Mouse (Mus musculus) regulatory T cell (primary cell): ENCODE data around the gene Masp1.

ENCODE experiments used
- in situ Hi-C: fragments of 300-600 bp; cut with MboI, MseI; formaldehyde crosslinking; loops from one replicate; pipeline ENCODE4 v1.15.1; 2025; ENCODE audit warnings: high pct_unique_total_duplicates

The Masp1 gene

DNA sequence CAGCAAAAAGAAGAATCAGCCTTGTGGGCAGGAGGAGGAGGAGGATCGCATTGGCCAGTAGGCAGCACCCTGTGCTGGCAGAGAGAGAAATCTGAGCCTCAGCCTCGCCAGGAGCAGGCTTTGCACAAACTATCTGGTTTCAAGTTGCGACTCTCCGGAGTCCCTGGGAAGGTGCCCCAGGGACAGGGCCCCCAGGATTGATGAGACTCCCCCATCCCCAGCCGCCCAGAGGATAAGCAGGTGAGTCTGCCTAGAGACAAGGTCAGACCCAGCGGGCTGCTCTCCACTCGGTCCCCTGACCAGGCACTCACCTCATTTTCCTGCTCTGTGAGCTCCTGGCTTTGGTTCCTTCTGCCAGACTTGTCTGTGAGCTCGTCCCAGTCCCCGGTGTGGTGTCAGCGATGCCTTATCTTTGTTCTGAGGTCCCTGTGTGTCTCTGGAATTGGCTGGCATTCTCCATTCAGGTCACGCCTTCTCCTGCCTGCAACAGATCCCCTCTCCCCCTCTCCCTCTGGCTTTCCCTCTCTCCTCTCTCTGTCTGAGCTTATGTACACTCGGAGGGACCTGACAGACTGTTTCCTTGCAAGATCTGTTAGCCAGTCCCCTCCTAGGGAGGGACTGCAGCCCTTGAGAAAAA, at the start of gene Masp1, which contains the start of gene Rtp4:
Gene Masp1 (minus strand): TSS at position 581 of the 637 bp plus-strand sequence.
Gene Rtp4 (plus strand): TSS at position 57 of the 637 bp plus-strand sequence.
- in situ Hi-C loops = no loop called here

DNA sequence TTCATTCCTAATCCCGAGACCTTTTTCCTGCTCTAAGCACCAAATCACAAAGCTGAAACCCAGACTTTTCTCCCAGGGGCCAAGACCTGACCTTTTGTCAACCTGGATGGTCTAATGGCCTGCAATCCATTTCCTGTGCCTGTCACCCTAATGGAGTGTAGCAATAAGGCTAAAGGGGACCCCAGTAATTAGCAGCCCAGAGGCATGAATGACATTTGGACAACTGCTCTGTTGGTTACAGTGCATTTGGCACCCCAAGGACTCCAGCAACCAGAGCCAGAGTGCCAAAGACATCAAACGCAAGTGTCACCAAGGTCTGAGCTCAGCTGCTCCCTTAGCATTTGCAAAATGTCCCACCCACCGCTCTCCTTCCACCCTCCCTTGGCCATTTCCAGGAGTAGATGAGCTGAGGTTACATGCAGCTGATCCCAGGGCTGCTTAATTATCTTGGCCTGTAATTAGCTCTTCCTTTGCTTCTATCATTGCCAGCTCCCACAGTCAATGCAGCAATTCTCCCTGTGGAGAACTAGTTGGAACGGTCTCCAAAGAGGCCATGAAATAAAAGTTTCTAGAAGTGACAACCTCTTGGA, 47.8 kb upstream of the Masp1 start:
- in situ Hi-C loops = no loop called here

DNA sequence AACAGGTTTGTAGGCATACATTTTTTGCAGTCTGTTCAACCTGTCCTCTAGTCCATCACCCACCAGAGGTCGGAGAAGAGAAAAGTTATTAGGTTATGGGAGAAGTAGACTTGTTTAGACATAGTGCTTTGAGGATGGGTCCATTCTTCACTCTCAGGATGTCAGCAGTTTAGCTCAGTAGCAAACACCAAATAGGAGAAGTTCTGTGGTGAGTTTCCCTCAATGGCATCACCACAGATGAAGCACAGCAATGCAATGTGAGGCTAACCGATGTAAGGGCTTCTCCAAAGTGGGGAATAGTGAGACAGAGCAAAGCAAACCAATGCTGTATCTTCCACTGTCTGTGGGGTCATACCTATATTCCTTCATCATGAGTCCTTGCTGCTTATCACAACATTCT, 37.1 kb upstream of the Masp1 start:
- in situ Hi-C loops = no loop called here

DNA sequence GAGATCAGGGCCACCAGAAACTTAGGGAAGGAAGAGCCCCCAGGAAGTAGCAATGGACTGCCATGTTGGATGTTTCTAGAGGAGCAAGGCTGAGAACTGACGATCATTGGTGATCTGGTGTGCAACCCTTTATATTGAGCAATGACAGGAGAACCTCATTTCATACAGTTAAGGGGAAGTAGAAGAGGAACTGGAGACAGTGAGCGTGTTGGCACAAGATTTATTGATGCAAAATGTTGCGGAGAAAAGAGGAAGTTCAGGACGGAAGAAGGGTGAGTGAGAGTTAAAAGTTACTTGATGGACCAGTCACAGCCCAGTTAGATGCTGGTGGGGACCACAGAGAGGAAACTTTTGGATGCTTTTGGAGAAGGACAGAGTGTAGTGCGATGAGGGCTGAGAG, 36.6 kb upstream of the Masp1 start:
- in situ Hi-C loops = no loop called here

DNA sequence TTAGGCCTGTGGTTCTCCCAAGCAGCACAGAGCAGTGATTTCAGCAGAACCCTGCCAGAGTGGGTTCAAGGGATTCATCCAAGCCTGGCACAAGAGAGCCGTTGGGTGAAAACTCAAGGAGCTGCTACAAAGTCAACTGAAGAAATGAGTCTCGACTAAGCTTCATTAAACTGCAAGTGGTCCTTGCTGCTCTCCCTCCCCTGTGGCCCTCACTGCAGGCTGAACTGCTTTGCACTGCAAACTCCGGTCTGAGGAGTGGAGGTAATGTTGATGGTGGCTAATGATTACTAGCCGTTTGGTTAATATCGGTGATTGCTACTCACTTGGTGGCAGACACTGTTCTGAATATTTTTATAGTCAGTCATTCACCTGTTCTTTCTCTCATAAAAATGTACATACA, 34.1 kb upstream of the Masp1 start:
- in situ Hi-C loops = loop anchor here (5.0 kb wide), 1 partner anchor 78 kb away; no protein-coding TSS in a partner anchor

DNA sequence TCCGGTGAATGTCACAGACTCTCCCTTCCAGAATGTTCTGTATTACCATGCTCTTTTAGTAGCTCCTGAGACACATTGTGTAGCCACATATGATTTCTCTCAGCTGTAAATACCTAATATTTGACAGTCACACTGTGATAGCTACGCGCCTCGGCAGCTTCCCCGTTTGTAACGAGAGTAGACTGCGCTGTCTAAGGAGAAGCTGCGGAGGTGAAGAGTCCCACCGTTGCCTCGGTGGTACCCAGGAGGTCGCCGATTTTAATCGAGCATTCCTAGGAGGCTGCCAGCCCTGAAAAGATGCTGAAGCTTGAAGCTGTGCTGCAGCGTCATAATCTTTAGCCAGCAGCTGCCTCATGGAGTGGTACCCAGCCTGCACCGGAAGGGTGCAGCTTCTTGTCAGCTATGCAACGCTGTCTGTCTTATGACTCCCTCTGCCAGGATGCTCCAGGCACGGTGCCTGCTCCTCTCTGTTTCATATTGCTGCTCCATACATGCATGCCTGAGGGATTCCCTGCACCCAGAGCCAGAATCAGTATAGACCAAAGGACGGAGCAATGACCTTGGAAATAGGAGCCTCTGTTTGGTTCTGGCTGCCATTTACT, 30.5 kb upstream of the Masp1 start:
- in situ Hi-C loops = loop anchor here (5.0 kb wide), 1 partner anchor 81 kb away; no protein-coding TSS in a partner anchor

DNA sequence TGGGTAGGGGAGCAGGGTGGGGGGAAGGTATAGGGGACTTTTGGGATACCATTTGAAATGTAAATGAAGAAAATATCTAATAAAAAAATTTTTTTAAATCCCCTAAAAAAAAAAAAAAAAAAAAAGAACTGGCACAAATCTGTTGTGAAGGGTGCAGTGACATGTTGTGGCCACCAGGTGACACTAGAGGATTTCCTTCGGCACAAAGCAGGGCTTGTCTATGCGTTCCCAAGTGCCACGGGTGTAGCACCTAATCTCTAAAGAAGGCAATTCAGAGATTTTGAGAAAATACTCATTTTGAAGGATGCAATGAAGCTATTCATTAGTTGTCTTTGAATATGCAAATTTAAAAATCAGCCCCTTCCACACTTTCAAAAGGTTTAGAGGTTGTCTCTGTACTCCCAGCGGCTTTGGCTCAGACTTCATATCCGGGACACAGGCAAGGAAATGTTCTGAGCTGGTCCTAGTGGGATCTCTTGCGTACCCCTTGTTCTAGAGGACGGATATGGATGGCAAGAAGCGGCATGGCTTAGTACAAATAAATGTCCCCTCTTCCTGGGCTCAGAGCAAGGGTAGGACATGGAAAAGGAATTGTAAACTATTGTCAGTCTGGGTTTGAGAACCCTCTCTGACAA, 29.8 kb upstream of the Masp1 start:
- in situ Hi-C loops = loop anchor here (5.0 kb wide), 1 partner anchor 82 kb away; no protein-coding TSS in a partner anchor

DNA sequence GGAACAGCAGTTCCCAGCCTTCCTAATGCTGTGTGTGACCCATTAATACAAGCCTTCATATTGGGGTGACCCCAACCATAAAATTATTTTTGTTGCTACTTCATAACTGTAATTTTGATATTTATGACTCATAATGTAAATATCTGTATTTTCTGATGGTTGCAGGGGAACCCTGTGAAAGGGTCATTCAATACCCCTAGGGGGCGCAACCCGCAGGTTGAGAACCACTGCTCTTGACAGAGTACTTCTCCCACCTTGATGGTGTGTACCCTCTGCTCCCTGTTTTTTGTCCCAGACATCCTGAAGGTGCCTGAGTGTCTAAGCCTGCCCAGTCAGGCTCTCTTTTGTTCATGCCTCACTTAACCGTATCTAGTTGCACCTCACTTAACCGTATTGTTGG, 27.2 kb upstream of the Masp1 start:
- in situ Hi-C loops = loop anchor here (5.0 kb wide), 2 partner anchors 85 to 350 kb away; no protein-coding TSS in a partner anchor

DNA sequence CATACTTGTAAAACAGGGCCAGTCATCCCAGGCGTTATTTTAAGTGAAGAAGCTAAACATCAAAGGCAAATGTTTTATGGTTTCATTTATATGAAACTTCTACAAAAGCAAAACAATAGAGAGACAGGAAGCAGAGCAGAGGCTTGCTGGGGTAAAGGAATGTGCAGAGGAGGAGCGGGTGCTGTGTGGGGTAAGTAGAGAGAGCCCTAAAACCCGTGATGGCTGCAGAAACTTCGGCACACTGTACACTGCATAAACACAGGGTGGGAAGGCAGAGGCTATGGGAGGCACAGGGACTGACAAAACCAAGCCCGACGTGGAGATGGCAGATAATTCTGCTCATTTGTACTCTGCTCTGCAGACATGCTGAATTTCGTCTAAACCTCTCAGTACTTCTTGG, 23.7 kb upstream of the Masp1 start:
- in situ Hi-C loops = no loop called here

DNA sequence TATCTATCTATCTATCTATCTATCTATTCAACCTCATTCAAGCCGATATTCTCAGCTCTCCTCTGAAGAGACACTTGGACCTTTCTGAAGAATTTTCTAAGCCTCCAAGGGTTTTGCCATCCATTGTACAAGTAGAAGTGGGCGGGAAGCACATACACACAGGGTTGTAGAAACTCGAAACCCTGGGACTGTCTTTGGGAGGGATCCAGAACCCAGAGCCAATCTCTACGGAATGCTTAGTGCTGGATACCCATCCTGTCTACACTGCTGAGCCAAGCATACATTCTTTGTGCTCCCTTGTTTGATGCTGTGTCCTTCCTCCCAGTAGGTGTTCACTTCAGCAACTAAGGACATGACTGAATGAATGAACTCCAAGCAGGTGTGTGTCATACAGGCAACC, 22.3 kb upstream of the Masp1 start:
- in situ Hi-C loops = no loop called here

DNA sequence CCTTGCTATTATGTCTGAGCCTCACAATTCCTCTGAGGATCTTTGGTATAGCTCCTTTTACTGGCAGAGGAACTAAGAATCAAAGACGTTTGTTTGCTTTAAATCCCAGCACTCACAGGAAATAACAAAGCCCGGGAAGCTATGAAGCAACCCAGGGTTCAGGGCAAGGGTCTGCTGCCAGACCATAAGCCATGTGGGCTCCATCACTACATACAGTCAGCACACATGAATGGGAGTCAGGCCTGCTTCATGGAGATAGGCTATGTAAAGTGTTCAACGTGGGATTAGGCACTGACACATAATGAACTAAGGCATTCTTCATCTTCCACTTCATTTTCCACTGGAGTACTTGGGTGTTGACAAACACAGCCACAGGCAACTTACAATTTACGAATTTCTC, 20.4 kb upstream of the Masp1 start:
- in situ Hi-C loops = no loop called here

DNA sequence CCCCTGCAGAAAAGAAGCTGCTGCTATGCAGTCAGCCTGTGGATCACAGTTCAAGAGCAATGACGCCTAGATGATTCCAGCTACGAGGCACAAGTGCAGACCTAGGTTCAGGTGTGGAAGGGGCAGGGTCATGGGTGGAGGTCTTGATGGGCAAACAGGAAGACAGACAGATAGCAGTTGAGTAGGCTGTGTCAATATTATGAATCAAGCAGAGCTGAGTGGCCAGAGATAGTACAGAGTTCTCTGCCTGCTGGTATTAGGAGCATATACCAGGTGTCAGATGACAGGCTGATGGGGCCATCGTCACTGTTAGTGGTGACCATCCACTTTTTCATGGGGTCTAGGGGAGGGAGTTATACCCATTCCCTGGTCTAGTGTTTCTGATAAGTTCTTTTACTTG, 13.1 kb upstream of the Masp1 start:
- in situ Hi-C loops = no loop called here

DNA sequence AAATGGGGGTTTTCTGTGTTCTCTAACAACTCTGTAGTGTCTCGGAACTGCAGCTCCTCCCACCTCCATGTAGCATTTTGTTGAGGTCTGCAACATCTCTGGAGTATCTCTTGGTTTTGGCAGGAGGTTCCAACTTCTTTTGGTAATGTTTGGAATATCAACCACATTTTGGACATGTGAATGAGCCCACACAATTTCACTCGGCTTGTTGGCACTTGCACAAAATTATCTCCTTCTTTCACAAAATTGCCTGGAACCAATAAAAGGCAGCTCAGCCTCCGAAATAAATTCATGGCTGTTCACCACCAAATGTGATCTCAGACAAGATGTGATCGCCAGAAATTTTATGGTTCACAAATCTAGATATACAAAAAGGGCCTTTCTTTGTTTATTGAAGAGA, 8.6 kb upstream of the Masp1 start:
- in situ Hi-C loops = no loop called here

DNA sequence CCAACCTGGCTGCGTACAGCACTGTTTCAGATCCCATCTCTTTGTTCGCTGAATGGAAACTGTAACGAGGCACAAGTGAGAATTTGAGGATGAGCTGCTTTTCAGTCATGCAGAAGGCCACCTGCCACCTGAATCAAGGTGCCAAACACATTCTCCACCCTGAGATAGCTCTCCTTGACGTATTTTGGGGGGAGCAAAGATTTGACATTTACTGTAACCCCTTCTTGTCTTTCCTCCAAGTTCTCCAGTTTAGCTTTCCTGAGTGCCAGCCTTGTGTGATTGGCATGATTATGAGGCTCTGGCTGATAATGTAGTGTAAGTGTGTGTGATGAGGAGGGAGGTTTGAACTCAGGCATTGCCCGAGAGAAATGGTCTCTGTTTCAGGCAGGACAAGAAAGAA, 1.5 kb upstream of the Masp1 start:
- in situ Hi-C loops = no loop called here

DNA sequence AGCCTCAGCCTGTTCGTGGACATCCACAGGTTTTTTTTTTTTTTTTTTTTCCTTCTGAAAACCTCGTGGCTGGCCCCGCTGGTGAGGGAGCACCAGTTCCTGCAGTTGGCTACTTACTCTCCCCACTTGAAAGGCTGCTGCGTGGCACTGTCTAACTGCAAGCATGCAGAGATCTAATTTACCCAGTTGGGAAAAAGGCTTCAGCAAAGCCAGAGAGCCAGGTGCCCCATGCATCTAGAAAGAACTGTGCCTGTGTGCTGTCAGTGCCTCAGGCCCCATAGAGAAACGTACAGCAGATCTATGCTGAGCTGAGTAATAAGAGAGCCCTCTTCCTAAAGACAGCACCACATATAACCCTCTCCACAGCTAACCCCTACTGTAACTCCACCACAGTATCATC, 477 bp upstream of the Masp1 start:
- in situ Hi-C loops = no loop called here

DNA sequence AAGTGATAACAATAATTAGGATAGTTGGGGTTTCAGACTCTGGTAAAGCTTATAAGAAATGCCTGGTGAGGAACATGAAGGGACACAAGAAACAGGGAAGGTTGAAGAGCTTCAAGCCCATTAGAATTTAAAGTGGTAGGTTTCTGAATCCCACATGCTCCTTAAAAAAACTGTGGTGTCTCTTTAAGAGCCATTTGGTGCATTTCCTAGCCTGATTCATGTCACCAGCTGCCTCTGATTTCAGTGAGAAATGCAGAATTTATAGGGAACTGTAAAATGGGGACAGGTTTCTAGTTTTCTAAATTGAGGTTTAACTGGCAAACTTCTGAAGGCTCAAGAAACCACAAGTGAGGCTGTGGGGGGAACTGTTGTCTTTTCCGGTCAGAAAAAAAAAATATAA, 844 bp downstream of the Masp1 start:
- in situ Hi-C loops = no loop called here

DNA sequence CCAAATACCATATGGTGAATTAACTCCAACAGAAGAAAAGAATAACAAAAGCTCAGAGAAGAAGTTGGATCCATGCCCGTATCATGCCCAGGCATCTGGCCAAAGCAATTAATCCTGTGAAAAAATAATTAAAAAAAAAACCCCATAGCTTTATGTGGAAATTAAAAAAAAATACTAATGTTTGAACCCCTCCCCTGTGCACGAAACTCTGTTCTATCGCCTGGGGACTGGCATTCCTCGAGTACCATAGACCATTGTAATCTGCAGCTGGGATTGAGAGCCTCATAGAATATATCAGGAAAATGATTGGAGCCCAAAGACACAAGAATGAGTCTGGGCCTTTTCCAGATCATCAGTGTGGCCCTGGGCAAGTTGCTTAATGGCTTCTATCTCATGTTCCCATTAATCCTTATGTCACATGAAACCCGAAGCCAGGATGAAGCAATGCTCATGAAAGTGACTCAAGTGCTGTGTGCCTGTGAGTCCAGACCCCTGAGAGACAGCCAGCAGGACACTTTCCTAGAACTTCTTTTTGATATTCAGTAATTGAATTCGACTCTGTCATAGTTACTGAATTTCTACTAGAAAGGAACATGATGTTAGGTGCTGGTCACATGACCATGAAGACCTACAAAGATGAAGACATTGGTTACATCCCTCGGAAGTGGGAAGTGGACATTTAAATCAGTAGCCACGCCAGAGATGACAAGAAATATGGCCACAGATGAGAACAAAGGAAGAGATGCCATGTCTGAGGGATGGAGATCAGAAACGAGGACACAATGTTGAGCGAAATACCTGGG, 1.8 kb downstream of the Masp1 start:
- in situ Hi-C loops = no loop called here

DNA sequence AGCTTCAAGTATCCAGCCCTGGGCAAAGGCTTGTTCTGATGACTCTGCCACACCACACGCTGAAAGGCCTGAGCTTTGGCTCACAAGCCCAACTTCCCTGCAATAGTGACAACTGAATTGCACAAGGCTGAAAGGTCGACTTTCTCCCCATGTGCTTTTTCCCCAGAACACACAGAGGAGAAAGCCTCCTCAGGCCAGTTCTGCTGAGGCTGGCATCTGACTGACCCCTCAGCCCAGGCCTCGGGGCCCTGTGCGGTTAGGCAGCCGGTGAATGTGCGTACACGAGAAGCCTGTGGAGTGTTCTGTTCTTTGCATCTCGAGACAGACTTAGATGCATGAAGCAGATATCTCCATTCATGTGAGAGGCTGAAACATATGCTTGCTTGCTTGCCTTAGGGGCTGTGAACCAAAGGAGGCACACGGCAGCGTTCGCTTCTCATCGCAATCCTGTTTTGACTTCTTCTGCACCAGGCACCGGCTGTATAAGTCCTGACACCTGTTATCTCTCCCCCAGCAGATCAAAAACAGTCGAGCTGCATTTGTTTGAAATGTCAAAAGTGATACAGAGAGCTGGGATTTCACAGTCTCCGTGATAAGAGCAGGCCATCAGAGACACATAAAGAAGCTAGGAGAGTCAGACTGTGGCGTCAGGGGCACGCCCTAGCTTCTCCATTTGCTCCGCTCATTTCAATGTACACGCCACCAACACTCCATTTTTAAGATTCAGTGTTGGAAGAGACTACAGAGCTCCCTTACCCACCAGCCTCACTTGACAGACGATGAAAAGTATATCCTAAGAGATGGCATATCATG, 2.7 kb downstream of the Masp1 start:
- in situ Hi-C loops = no loop called here

DNA sequence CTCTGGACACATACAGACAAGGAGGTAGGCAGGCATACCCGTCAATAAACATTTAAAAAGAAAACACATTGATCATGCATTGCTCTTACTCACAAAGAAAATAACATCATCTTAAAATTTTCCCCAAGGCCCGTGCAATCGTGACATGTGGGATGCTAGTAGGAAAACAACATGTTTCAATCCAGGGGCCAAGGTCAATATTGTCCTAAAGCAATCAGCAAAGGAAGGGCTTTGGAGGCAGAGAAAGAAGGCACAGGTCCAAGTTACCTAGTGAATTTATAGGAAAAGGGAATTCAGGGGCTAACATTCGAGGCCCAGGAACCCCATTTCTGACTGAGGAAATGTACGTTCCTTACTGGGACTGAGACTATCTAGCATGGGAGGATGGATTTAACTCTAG, 3.4 kb downstream of the Masp1 start:
- in situ Hi-C loops = no loop called here

DNA sequence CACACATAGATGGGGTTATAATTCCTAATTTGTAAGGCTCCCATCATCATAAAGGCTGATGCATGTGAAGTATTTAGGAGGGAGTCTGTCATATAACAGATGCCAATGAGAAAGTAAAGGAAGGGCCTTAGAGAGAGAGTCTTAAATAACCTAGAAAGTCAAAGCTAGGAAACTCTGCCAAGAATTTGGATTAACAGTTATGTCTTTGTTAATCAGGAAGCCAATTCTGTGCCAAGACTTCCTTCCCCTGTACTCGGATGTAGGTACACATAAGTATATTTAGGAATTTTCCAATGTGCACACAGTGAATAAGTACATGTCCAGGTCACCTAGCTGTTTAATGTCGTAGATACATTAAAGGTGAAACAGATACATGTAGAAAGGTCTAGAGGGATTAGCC, 4.0 kb downstream of the Masp1 start:
- in situ Hi-C loops = no loop called here

DNA sequence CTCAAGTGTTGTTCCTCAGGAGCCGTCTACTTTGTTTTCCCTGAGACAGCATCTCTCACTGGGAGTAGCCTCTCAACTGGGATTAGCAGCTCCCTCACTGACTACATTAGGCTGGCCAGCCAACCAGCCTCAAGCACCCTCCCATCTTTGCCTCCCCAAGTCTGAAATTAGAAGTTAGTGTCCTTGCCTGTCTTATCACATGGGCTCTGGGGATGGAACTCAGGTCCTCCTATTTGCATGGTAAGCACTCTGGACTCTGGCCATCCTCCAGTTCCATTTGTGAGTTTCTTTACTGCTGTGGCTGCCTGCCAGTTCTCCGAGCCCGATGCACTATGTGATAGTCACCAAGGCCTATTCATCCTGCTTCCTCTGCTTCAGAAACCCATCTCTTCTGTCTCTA, 4.8 kb downstream of the Masp1 start:
- in situ Hi-C loops = no loop called here
